Mouse (Mus musculus): ENCODE measurements around the gene Morf4l1. TPM values are rescaled to one million over a fixed set of nuclear protein-coding genes. Genes with fewer than 3 reads are reported as not detected.
A peak's percentile ranks its signal among the peaks of the same experiment; 100 is the strongest.
"Not testable (repeated sequence)": the region's sequence is repeated elsewhere in the genome, so short reads cannot be mapped to it uniquely, and the experiment has no call there.

Morf4l1 gene
- polyA plus RNA-seq, 1 experiment from 2014 or later: 471 TPM

- H3K4me1 ChIP-seq (ENCODE audit: insufficient read depth, low read length): peaks cover 3% of the 10 kb centered on the region; the same call in 1 of the 2 replicates
- no peak overlapping the region for H3K4me2 ChIP-seq (replicated peaks; ENCODE audit: low read depth, low read length)
- H3K27ac ChIP-seq (ENCODE audit: low read length): peak overlapping the region; percentile 22; the same call in 1 of the 2 replicates
- WGBS: 69% methylated on average over 7 of the region's 7 CpGs
- H3K36me3 ChIP-seq (ENCODE audit: insufficient read depth, low read length): no peaks in the 10 kb centered on the region
- no peaks in the 10 kb centered on the region for H3K9me3 ChIP-seq (ENCODE audit: low read length)
- H3K9ac ChIP-seq (replicated peaks; ENCODE audit: low read length): no peak overlapping the region
- no peak overlapping the region for H3K4me3 ChIP-seq (ENCODE audit: low read length)
- ATAC-seq (ENCODE audit: low FRiP score, low TSS enrichment): no peak
- H3K27me3 ChIP-seq (ENCODE audit: insufficient read depth, low read length): no peaks in the 10 kb centered on the region
Measured at GRCm38 (mm10) chr9:90070174-90070573, 44.4 kb downstream of the Morf4l1 start.

DNA sequence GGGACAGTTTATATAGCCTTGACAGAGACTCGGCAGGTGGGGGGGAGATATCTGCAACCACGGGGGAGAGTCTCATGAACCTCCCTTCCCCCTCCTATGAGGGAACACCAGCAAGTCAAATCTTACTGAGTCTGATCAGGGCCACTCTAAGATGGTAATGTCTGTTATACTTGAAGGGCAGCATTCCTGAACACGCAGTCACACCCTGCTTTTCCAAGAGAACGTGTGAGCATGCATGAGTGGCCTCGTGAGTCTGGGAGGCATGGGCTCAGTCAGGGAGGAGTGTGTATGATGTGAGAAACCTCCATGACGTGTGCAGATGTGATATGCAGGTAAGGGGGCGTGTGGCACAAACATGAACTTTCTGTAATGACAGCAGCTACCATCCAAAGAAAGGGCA is 45.1 kb downstream of the Morf4l1 start:
- Histone ChIP-seq H3K36me3 (ENCODE audit: insufficient read depth, low read length) (no peaks in the 10 kb centered on the region), H3K9ac (replicated peaks; ENCODE audit: low read length) (no peak overlapping the region), H3K27ac (ENCODE audit: low read length) (peak overlapping the region; percentile 55), H3K4me1 (ENCODE audit: insufficient read depth, low read length) (peaks cover 3% of the 10 kb centered on the region; the same call in 1 of the 2 replicates), H3K9me3 (ENCODE audit: low read length) (no peaks in the 10 kb centered on the region), H3K27me3 (ENCODE audit: insufficient read depth, low read length) (no peaks in the 10 kb centered on the region), H3K4me2 (replicated peaks; ENCODE audit: low read depth, low read length) (no peak overlapping the region), H3K4me3 (ENCODE audit: low read length) (no peak overlapping the region)
- ATAC-seq (ENCODE audit: low FRiP score, low TSS enrichment): peak; percentile 78
- 57% methylated on average over 7 of the region's 7 CpGs for WGBS

GRCm38 (mm10) chr9:90068786-90069185 is 45.8 kb downstream of the Morf4l1 start:
- H3K4me3 ChIP-seq (ENCODE audit: low read length): no peak overlapping the region
- 80% methylated on average over 6 of the region's 6 CpGs for WGBS
- H3K27me3 ChIP-seq (ENCODE audit: insufficient read depth, low read length): no peaks in the 10 kb centered on the region
- H3K4me2 ChIP-seq (replicated peaks; ENCODE audit: low read depth, low read length): no peak overlapping the region
- H3K36me3 ChIP-seq (ENCODE audit: insufficient read depth, low read length): no peaks in the 10 kb centered on the region
- no peaks in the 10 kb centered on the region for H3K9me3 ChIP-seq (ENCODE audit: low read length)
- H3K4me1 ChIP-seq (ENCODE audit: insufficient read depth, low read length): peaks cover 3% of the 10 kb centered on the region; the same call in 1 of the 2 replicates
- ATAC-seq (ENCODE audit: low FRiP score, low TSS enrichment): 0 out of 2 replicates have a peak, but pooled peaks have one; percentile 21
- H3K27ac ChIP-seq (ENCODE audit: low read length): peak overlapping the region; percentile 55
- H3K9ac ChIP-seq (replicated peaks; ENCODE audit: low read length): no peak overlapping the region

DNA sequence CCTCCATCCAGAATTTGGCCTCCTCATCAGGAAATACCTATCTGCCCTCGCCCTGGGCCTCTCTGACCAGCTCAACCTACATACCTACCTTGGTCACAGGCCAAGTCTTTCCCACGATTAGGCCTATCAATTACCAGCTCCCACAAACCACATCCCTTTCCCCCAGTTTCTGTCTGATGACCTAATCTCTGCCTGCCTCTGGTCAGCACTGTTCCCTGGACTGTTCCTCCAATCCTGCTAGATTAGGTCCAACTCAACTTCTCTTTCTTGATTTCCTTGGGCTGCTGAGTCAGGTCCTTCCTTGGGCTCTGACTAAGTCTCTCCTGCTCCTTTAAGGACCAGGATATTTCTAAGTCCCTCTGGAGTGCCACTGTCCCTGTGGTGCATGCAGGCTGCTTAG is 47.2 kb downstream of the Morf4l1 start:
- ATAC-seq (ENCODE audit: low FRiP score, low TSS enrichment): no peak
- no peaks in the 10 kb centered on the region for H3K9me3 ChIP-seq (ENCODE audit: low read length)
- no peak overlapping the region for H3K4me3 ChIP-seq (ENCODE audit: low read length)
- H3K9ac ChIP-seq (replicated peaks; ENCODE audit: low read length): no peak overlapping the region
- no peaks in the 10 kb centered on the region for H3K36me3 ChIP-seq (ENCODE audit: insufficient read depth, low read length)
- no peaks in the 10 kb centered on the region for H3K27me3 ChIP-seq (ENCODE audit: insufficient read depth, low read length)
- no peak overlapping the region for H3K4me2 ChIP-seq (replicated peaks; ENCODE audit: low read depth, low read length)
- H3K4me1 ChIP-seq (ENCODE audit: insufficient read depth, low read length): peaks cover 3% of the 10 kb centered on the region; the same call in 1 of the 2 replicates
- 72% methylated on average over 2 of the region's 2 CpGs for WGBS
- no peak overlapping the region for H3K27ac ChIP-seq (ENCODE audit: low read length)

DNA sequence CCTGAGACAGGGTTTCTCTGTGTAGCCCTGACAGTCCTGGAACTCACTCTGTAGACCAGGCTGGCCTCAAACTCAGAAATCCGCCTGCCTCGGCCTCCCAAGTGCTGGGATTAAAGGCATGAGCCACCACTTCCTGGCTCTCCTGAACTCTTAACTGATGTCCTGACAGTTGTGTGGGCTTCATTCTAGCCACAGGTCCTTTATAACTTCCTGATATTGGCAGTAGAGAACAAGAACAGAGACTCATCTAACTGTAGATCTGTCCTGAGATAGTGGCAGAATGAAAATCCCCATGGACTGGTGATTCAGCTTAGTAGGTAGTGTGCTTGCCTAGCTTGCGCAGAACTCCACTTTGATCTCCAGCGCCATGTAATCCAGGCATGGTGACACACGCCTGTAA is 53.6 kb downstream of the Morf4l1 start:
- 92% methylated on average over 5 of the region's 5 CpGs for WGBS
- ATAC-seq (ENCODE audit: low FRiP score, low TSS enrichment); H3K36me3 ChIP-seq (ENCODE audit: insufficient read depth, low read length); H3K4me3 ChIP-seq (ENCODE audit: low read length); H3K4me2 ChIP-seq (replicated peaks; ENCODE audit: low read depth, low read length); H3K27ac ChIP-seq (ENCODE audit: low read length); H3K4me1 ChIP-seq (ENCODE audit: insufficient read depth, low read length); H3K9me3 ChIP-seq (ENCODE audit: low read length); H3K27me3 ChIP-seq (ENCODE audit: insufficient read depth, low read length); H3K9ac ChIP-seq (replicated peaks; ENCODE audit: low read length): not testable (repeated sequence)

DNA sequence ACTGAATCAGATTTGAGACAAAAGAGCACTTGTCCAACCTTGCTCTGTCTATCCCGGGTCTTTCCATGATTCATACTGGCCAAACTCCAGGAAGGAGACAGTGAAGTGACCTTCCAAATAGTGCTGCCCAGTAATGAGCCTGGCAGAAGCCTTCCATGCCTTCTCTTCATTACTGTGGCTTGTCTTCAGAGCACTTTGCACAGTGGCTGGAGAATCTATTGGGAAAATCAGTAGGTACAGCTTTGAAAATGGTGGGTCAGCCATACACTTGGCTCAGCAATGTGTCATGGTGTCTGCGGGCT is 54.0 kb downstream of the Morf4l1 start:
- H3K9me3 ChIP-seq (ENCODE audit: low read length): no peaks in the 10 kb centered on the region
- no peaks in the 10 kb centered on the region for H3K4me1 ChIP-seq (ENCODE audit: insufficient read depth, low read length)
- no peak overlapping the region for H3K4me3 ChIP-seq (ENCODE audit: low read length)
- no peak overlapping the region for H3K27ac ChIP-seq (ENCODE audit: low read length)
- H3K36me3 ChIP-seq (ENCODE audit: insufficient read depth, low read length): no peaks in the 10 kb centered on the region
- H3K9ac ChIP-seq (replicated peaks; ENCODE audit: low read length): no peak overlapping the region
- no peak for ATAC-seq (ENCODE audit: low FRiP score, low TSS enrichment)
- WGBS: 86% methylated on average over 2 of the region's 2 CpGs
- H3K4me2 ChIP-seq (replicated peaks; ENCODE audit: low read depth, low read length): no peak overlapping the region
- H3K27me3 ChIP-seq (ENCODE audit: insufficient read depth, low read length): no peaks in the 10 kb centered on the region

GRCm38 (mm10) chr9:90059828-90060573 is 54.6 kb downstream of the Morf4l1 start:
- no peaks in the 10 kb centered on the region for H3K36me3 ChIP-seq (ENCODE audit: insufficient read depth, low read length)
- 73% methylated on average over 9 of the region's 9 CpGs for WGBS
- H3K4me1 ChIP-seq (ENCODE audit: insufficient read depth, low read length): no peaks in the 10 kb centered on the region
- H3K9me3 ChIP-seq (ENCODE audit: low read length): no peaks in the 10 kb centered on the region
- H3K9ac ChIP-seq (replicated peaks; ENCODE audit: low read length): no peak overlapping the region
- no peak for ATAC-seq (ENCODE audit: low FRiP score, low TSS enrichment)
- no peaks in the 10 kb centered on the region for H3K27me3 ChIP-seq (ENCODE audit: insufficient read depth, low read length)
- no peak overlapping the region for H3K27ac ChIP-seq (ENCODE audit: low read length)
- no peak overlapping the region for H3K4me3 ChIP-seq (ENCODE audit: low read length)
- no peak overlapping the region for H3K4me2 ChIP-seq (replicated peaks; ENCODE audit: low read depth, low read length)

GRCm38 (mm10) chr9:90056716-90057115 is 57.9 kb downstream of the Morf4l1 start:
- no peak overlapping the region for H3K27ac ChIP-seq (ENCODE audit: low read length)
- no peak overlapping the region for H3K9ac ChIP-seq (replicated peaks; ENCODE audit: low read length)
- no peaks in the 10 kb centered on the region for H3K27me3 ChIP-seq (ENCODE audit: insufficient read depth, low read length)
- H3K4me1 ChIP-seq (ENCODE audit: insufficient read depth, low read length): no peaks in the 10 kb centered on the region
- H3K4me2 ChIP-seq (replicated peaks; ENCODE audit: low read depth, low read length): no peak overlapping the region
- H3K9me3 ChIP-seq (ENCODE audit: low read length): no peaks in the 10 kb centered on the region
- ATAC-seq (ENCODE audit: low FRiP score, low TSS enrichment): no peak
- no peaks in the 10 kb centered on the region for H3K36me3 ChIP-seq (ENCODE audit: insufficient read depth, low read length)
- WGBS: 89% methylated on average over 2 of the region's 2 CpGs
- no peak overlapping the region for H3K4me3 ChIP-seq (ENCODE audit: low read length)

DNA sequence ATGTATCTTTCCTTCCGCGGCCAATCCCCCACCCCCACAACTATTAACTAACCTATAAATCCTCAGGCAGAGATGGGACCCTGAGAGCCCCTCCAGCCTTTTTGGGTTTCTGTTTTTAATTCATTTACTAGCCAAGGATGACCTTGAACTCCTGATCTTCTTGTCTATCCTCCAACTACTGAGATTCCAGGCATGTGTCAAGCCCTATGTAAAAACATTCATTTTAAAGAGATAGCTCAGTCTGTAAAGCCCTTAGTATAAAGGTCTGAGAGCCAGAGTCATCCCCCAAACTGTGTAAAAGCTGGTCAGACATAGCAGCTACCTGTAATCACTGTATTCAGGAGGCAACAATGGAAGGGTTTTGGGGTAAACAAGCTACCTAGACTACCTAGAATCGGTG is 58.7 kb downstream of the Morf4l1 start:
- Histone ChIP-seq H3K4me3 (ENCODE audit: low read length) (no peak overlapping the region), H3K27me3 (ENCODE audit: insufficient read depth, low read length) (no peaks in the 10 kb centered on the region), H3K27ac (ENCODE audit: low read length) (no peak overlapping the region), H3K4me1 (ENCODE audit: insufficient read depth, low read length) (no peaks in the 10 kb centered on the region), H3K4me2 (replicated peaks; ENCODE audit: low read depth, low read length) (peak overlapping the region; percentile 85), H3K36me3 (ENCODE audit: insufficient read depth, low read length) (no peaks in the 10 kb centered on the region), H3K9ac (replicated peaks; ENCODE audit: low read length) (no peak overlapping the region), H3K9me3 (ENCODE audit: low read length) (no peaks in the 10 kb centered on the region)
- 55% methylated on average over 3 of the region's 3 CpGs for WGBS
- no peak for ATAC-seq (ENCODE audit: low FRiP score, low TSS enrichment)

DNA sequence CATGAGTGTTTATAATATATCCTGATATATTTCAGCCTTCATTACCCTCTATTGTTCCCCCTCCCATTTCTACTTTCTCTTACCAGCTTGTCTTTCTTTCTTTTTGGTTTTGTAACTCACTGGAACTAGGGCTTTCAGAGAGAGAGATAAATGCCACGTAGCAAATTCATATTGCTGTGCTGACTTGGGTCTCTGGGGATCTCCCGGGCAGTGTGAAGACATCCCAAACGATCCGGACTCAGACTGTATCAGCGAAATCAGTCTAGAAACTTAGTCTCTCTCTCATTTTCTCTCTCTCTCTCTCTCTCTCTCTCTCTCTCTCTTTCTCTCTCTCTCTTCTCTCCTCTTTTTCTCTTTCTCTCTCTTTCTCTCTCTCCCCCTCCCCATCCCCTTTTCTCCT is 59.2 kb downstream of the Morf4l1 start:
- WGBS: 44% methylated on average over 5 of the region's 5 CpGs
- ATAC-seq (ENCODE audit: low FRiP score, low TSS enrichment): no peak
- H3K4me3 ChIP-seq (ENCODE audit: low read length): peak overlapping the region; percentile 62
- no peak overlapping the region for H3K9ac ChIP-seq (replicated peaks; ENCODE audit: low read length)
- no peaks in the 10 kb centered on the region for H3K9me3 ChIP-seq (ENCODE audit: low read length)
- no peaks in the 10 kb centered on the region for H3K27me3 ChIP-seq (ENCODE audit: insufficient read depth, low read length)
- no peaks in the 10 kb centered on the region for H3K4me1 ChIP-seq (ENCODE audit: insufficient read depth, low read length)
- no peak overlapping the region for H3K27ac ChIP-seq (ENCODE audit: low read length)
- H3K36me3 ChIP-seq (ENCODE audit: insufficient read depth, low read length): no peaks in the 10 kb centered on the region
- peak overlapping the region; percentile 85 for H3K4me2 ChIP-seq (replicated peaks; ENCODE audit: low read depth, low read length)

Data from kidney, embryonic 16.5 days (tissue).